Mouse (Mus musculus) olfactory bulb, adult 2 months (tissue): ENCODE data around the gene Adam23. TPM values are rescaled to one million over a fixed set of nuclear protein-coding genes. Genes with fewer than 3 reads are reported as not detected.
"Not testable (repeated sequence)": the region's sequence is repeated elsewhere in the genome, so short reads cannot be mapped to it uniquely, and the experiment has no call there.

Experiments
- H3K27ac ChIP-seq: fragments of 200-500 bp; 2 replicates; pipeline ENCODE4 v1.5.1; 2012; ENCODE audit warnings: low read depth, low read length; ENCODE audit not compliant: insufficient read depth
- H3K4me1 ChIP-seq: fragments of 200-500 bp; 2 replicates; pipeline ENCODE4 v1.6.1; 2012; ENCODE audit warnings: low read length; ENCODE audit not compliant: control insufficient read depth, insufficient read depth
- H3K4me3 ChIP-seq: fragments of 200-500 bp; 2 replicates; pipeline ENCODE4 v1.5.1; 2012; ENCODE audit warnings: mild to moderate bottlenecking, low read depth, low read length, moderate library complexity; ENCODE audit not compliant: insufficient read depth
- CTCF ChIP-seq: fragments of 200-500 bp; IDR thresholded peaks from 2 replicates; pipeline ENCODE4 v1.5.1; 2012; ENCODE audit warnings: low read depth, mild to moderate bottlenecking, low read length, moderate library complexity; ENCODE audit not compliant: insufficient read depth
- POLR2A ChIP-seq: fragments of 200-500 bp; IDR thresholded peaks from 2 replicates; pipeline ENCODE4 v1.6.1; 2012; ENCODE audit warnings: mild to moderate bottlenecking, low read depth, low read length, moderate library complexity; ENCODE audit not compliant: insufficient read depth
- WGBS: fragments of 180-500 bp; shearing (Covaris S2); methylation state at CpG from one replicate; pipeline ENCODE4 v1.1.7; 2018; 5-methylcytosine and 5-hydroxymethylcytosine counted together
- polyA plus RNA-seq: library from polyadenylated mRNA; stranded (reverse); fragments of >200 nt; gene quantifications from 2 replicates; pipeline ENCODE4 v1.2.4, GENCODE M21; 2012; ENCODE audit warnings: low replicate concordance; ENCODE audit not compliant: missing spikeins, insufficient read depth, insufficient read length

The Adam23 gene
- polyA plus RNA-seq, 1 experiment: 224 TPM

DNA sequence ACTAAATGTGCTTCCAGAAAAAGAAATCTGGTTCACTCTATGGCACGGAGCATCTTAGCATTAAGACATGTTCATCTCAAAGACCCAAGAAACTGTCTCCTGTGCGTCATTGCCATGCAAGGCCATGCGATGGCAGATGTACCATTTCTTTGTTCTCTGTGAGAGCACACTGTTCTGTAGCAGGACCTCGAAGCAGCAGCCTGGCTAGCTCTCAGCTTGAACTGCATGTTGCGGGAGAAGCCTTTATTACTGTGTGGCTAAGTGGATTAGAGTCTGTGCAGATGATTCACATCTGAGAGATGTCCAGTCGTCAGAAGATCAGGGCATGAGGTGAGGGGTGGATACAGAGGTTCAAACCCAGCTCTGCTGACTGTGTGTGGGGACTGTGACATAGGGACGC lies 141.2 kb downstream of the Adam23 start:
- TF ChIP-seq CTCF (no peak), POLR2A (no peak)
- H3K27ac ChIP-seq: no peak overlapping the region
- 87% methylated on average over 7 of the region's 7 CpGs for WGBS
- H3K4me1 ChIP-seq: no peaks in the 10 kb centered on the region
- H3K4me3 ChIP-seq: no peak overlapping the region

DNA sequence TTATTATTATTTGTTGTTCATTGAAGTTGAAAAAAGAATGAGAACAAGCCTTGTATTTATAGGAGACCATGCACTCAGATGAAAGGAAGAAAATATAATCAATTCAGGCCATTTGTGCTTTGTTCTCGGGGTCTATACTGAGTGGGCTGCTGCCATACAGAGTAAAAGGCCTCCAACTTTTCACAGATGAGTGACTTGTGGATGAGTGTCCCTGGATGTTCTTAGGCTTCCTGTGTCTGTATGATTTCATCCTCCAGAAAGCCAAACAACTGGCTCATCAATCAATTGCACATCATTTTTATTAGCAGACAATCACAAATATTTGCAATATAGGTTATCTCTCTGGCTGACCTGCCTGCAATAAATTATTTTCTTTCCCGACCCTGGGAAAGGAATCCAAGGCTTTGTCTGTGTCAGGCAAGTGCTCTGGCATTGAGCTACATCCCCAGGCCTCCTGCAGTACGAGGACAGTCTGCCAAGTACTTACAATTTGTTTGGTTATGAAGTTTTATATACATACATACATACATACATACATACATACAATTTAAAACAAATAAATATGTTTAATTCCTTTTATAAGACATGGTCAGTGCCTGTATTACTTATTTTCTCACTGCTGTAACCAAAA lies 158.3 kb downstream of the Adam23 start:
- 82% methylated on average over 3 of the region's 3 CpGs for WGBS
- TF ChIP-seq CTCF (no peak), POLR2A (no peak)
- H3K4me3 ChIP-seq: no peak overlapping the region
- no peaks in the 10 kb centered on the region for H3K4me1 ChIP-seq
- H3K27ac ChIP-seq: no peak overlapping the region

DNA sequence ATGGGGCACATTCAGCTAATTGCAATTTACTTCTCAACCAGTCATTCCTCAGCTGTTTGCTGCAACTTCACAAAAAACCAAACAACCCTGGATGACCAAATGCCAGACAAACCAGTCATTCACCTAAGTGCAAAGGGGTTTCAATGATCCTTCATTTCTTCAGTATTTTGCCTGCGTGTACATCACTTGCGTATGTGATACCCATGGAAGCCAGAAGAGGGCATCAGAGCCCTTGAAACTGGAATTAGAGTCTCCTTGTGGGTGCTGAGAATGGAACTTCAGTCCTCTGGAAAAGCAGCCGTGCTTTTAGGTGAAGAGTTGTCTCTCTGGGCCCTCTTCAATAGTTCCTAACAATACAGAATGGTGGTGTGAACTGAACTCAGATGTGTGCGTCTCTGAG lies 163.9 kb downstream of the Adam23 start:
- peaks cover 6% of the 10 kb centered on the region for H3K4me1 ChIP-seq
- 96% methylated on average over 4 of the region's 4 CpGs for WGBS
- TF ChIP-seq CTCF: no peak
- TF ChIP-seq POLR2A: no peak
- H3K4me3 ChIP-seq: no peak overlapping the region
- no peak overlapping the region for H3K27ac ChIP-seq

DNA sequence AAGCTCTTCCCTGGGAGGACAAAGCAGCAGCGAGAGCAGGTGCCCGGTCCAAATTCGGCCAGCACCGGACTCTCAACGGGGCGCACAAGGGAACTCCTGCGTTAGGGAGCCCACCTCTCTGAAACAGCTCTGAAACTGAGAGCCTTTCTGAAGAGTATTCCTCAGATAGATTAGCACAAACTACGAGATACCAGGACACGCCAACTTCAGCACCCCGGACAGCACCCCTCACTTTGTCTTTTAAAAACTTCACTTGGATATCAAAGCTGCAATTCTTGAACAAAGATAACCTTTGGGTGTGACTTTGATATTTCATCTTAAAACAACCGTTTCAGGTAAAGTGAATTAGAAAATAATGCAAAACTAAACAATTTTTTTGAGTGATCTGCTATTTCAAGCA lies 168.9 kb downstream of the Adam23 start:
- 3% methylated on average over 11 of the region's 11 CpGs for WGBS
- Histone ChIP-seq H3K4me1 (peaks cover 6% of the 10 kb centered on the region), H3K4me3 (no peak overlapping the region), H3K27ac (no peak overlapping the region)
- TF ChIP-seq CTCF (no peak), POLR2A (no peak)

DNA sequence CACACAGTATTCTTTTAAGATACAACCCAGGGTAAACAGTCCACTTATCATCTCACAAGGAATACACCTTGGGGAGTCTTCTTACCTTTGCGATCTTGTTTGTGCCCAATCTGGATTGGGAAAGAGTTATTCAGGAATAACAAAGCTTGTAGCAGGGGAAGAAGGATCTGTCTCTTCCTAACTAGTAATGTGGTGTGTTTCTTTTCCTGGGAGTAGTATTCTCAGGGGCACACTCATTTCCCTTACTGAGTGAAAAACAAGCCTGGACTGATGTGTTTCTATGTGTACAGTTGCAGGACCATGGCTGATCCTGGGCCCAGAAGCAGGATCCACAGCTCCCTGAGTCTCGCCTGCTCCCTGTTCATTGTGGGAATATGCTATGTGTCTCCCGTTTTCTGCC lies 170.0 kb downstream of the Adam23 start, which contains the start of gene Gm39653:
Gene Gm39653, plus strand, starts transcription at position 301 of the 400 bp plus-strand sequence.
- no peak for TF ChIP-seq POLR2A
- no peak for TF ChIP-seq CTCF
- no peak within 1 kb of the TSS for H3K27ac ChIP-seq
- no peak within 1 kb of the TSS for H3K4me3 ChIP-seq
- 89% methylated on average over 3 of the region's 3 CpGs for WGBS
- peaks cover 6% of the 10 kb centered on the region for H3K4me1 ChIP-seq

DNA sequence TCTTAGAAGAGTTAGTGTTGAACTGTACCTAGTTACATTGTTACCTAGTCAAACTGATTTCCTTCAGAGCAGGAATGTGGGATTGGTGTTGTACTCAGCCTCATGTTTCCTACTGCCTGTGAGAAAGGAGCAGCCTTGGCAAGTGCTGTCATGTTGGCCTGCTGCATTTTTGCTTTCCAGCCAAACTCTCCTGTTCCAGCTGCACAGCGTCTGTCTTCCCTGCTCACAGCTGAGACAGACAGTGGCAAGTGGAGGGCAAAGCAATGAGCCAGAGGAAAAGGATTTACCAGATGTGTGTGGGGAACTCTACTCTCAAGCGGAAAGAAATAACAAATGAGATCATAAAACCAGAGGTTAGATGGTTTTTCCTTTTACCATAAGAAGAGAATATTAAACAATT lies 182.5 kb downstream of the Adam23 start:
- Histone ChIP-seq H3K4me3 (no peak overlapping the region), H3K27ac (no peak overlapping the region), H3K4me1 (no peaks in the 10 kb centered on the region)
- WGBS: 55% methylated on average over 2 of the region's 2 CpGs
- TF ChIP-seq POLR2A: no peak
- TF ChIP-seq CTCF: no peak

DNA sequence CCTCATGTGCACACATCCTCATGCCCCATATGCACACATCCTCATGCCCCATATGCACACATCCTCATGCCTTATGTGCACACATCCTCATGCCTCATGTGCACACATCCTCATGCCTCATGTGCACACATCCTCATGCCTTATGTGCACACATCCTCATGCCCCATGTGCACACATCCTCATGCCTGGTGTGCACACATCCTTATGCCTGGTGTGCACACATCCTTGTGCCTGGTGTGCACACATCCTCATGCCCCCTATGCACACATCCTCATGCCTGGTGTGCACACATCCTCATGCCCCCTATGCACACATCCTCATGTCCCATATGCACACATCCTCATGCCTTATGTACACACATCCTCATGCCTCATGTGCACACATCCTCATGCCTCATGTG lies 184.7 kb downstream of the Adam23 start:
- not testable (repeated sequence) for H3K27ac ChIP-seq, H3K4me1 ChIP-seq, H3K4me3 ChIP-seq

DNA sequence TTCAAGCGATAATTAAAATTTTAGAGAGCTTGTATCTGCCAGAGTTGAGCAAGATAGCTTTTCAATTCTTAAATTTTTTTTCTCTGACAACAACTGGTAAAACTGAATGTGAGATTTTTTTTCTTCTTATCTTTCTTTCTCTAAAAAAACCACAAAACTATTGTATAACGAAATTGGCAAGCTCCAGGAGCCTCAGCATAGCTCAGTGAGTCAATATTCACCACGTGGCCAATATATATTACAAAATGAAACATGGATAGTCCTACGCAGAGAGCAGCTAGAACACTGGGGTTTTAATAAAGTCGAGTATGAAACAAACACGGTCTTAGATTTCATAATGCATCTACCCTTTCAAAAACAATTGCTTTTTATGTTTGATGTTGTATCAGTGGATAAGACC lies 194.2 kb downstream of the Adam23 start:
- Histone ChIP-seq H3K27ac (no peak overlapping the region), H3K4me3 (no peak overlapping the region), H3K4me1 (no peaks in the 10 kb centered on the region)
- TF ChIP-seq POLR2A: no peak
- no peak for TF ChIP-seq CTCF
- 77% methylated on average over 6 of the region's 6 CpGs for WGBS

Other genes with a start within 250 kb of the Adam23 start
- gene Gpr1, start 231.3 kb upstream of the Adam23 start, polyA plus RNA-seq: not detected in 2 replicates
- gene Zdbf2, start 172.6 kb upstream of the Adam23 start, polyA plus RNA-seq: not detected in 2 replicates
- gene Gm39653, start 170.1 kb downstream of the Adam23 start, polyA plus RNA-seq: not detected in 2 replicates
- gene Dytn, start 241.0 kb downstream of the Adam23 start, polyA plus RNA-seq: not detected in 2 replicates